Mouse (Mus musculus): ENCODE measurements around the gene Olfr1223.
"Not testable (repeated sequence)": the region's sequence is repeated elsewhere in the genome, so short reads cannot be mapped to it uniquely, and the experiment has no call there.

The Olfr1223 gene

GRCm38 (mm10) chr2:89151460-89151859 lies at the start of gene Olfr1223:
Olfr1223 (minus strand) TSS chr2:89151560.
- no peak for DNase-seq (ENCODE audit: low read depth, low spot score)

GRCm38 (mm10) chr2:89199948-89200347 lies 48.6 kb upstream of the Olfr1223 start, which contains the start of gene Olfr1226:
Olfr1226 (minus strand) TSS chr2:89200048.
- DNase-seq (ENCODE audit: low read depth, low spot score), result no peak

- DNase-seq (ENCODE audit: low read depth, low spot score), result no peak
Observed at GRCm38 (mm10) chr2:89196325-89196982, 45.1 kb upstream of the Olfr1223 start.

GRCm38 (mm10) chr2:89174569-89174968 lies 23.2 kb upstream of the Olfr1223 start, which contains the start of gene Olfr1225:
Olfr1225 (minus strand) TSS chr2:89174669.
- no peak for DNase-seq (ENCODE audit: low read depth, low spot score)

GRCm38 (mm10) chr2:89164711-89165110 lies 13.4 kb upstream of the Olfr1223 start:
- not testable (repeated sequence) for DNase-seq (ENCODE audit: low read depth, low spot score)

- DNase-seq (ENCODE audit: low read depth, low spot score), result not testable (repeated sequence)
Observed at GRCm38 (mm10) chr2:89163991-89164390, 12.6 kb upstream of the Olfr1223 start, which contains the start of gene Olfr1224-ps1. Olfr1224-ps1 (minus strand) TSS chr2:89164091.

GRCm38 (mm10) chr2:89132954-89133353 lies 18.4 kb downstream of the Olfr1223 start, which contains the start of gene Olfr1222:
Olfr1222 (minus strand) TSS chr2:89133054.
- DNase-seq (ENCODE audit: low read depth, low spot score), result no peak

- no peak for DNase-seq (ENCODE audit: low read depth, low spot score)
Observed at GRCm38 (mm10) chr2:89117183-89117582, 34.2 kb downstream of the Olfr1223 start, which contains the start of gene Olfr1221. Olfr1221 (minus strand) TSS chr2:89117283.

- no peak for DNase-seq (ENCODE audit: low read depth, low spot score)
Observed at GRCm38 (mm10) chr2:89106735-89107134, 44.6 kb downstream of the Olfr1223 start, which contains the start of gene Olfr1220. Olfr1220 (minus strand) TSS chr2:89106835.

GRCm38 (mm10) chr2:89105651-89106050 lies 45.7 kb downstream of the Olfr1223 start:
- no peak for DNase-seq (ENCODE audit: low read depth, low spot score)

- no peak for DNase-seq (ENCODE audit: low read depth, low spot score)
Observed at GRCm38 (mm10) chr2:89093848-89094247, 57.5 kb downstream of the Olfr1223 start.

All from brain, adult 2 months (tissue).